Mouse (Mus musculus): ENCODE data around the gene Prr15l.
A peak's percentile ranks its signal among the peaks of the same experiment; 100 is the strongest.

Gene Prr15l

GRCm38 (mm10) chr11:96946498-96946897, 18.6 kb downstream of the Prr15l start:
- DNase-seq (ENCODE audit: low spot score in 2 of 2) = no peak

DNA sequence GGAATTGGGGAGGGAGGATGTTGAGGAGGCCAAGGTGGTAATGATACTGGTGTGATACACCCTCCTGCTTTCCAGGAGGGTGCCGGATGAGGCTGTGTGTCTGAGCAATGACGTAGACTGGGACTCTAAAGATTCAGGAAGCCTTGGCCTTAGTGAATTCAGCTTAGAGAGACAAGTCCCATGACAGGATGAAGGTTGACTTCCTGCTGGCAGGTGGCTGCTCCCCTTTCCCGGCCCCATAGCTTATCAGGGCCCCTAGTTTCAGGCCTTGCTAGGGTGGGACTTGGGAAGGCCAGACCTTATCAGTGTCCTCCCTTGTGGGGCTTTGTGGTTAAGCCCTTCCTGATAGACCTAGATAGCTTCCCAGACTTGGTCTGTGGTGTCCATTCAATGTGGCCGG, 19.9 kb downstream of the Prr15l start:
- DNase-seq (ENCODE audit: low spot score in 2 of 2) = peak; percentile 60 to 62

- peak in 1 of 2 experiments; percentile 53 for DNase-seq (ENCODE audit: low spot score in 2 of 2)
Measured at GRCm38 (mm10) chr11:96950767-96951166, 22.9 kb downstream of the Prr15l start.

DNA sequence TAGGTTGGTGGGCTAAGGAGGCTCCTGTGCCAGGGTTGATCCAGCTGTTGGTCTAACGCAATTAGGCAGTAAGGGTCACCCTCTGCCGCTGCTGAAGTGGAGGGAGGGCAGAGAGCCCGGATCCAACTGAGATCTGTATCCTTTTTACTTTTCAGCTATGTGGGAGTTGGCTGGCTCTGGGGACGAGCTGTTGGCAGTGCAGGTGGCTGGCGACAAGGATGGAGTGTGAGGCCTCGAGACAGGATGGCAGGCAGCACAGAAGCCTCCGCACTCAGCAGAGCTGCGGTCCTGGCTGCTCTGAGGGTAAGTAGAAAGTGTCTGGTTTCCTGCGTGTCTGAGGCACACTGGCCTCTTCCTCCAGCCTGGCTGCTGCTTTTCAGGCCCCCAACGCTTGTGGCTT, 24.5 kb downstream of the Prr15l start:
- DNase-seq (ENCODE audit: low spot score in 2 of 2) = no peak

- no peak for DNase-seq (ENCODE audit: low spot score in 2 of 2)
Measured at GRCm38 (mm10) chr11:96952896-96953295, 25.0 kb downstream of the Prr15l start.

- no peak for DNase-seq (ENCODE audit: low spot score in 2 of 2)
Measured at GRCm38 (mm10) chr11:96955094-96955493, 27.2 kb downstream of the Prr15l start.

DNA sequence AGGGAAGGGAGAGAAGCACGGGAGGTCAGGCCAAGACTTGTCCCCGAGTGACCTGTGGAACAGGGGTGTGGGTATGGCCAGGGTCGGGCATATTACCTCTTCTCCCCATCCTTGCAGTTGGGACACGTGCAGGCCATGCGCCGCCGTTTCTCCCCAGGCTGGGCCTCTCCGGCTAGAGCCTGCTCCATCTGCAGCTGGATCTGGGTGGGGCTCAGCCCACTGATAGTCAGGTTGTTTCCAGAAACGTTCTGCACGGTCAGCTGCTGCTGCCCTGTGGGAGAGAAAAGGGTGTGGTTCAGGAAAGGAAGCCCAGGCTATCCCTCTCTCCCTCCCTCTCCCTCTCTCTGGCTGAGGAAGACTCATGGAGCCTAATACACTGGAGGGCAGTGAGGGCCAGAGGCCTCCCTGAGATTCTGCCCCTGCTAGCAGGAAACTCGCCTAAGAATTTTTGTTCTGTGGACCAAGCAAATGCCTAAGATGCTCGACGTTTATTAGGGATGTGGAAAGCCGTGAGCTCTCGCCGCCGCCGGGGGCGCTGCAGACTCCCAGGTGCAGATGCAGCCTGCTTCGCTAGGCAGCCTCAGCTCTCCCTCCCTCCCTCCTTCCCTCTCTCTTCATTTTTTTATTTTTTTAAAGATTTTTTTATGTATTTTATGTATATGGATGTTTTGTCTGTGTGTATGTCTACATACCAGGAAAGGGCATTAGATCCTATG, 28.3 kb downstream of the Prr15l start:
- DNase-seq (ENCODE audit: low spot score in 2 of 2) = peak; percentile 29 to 64

DNA sequence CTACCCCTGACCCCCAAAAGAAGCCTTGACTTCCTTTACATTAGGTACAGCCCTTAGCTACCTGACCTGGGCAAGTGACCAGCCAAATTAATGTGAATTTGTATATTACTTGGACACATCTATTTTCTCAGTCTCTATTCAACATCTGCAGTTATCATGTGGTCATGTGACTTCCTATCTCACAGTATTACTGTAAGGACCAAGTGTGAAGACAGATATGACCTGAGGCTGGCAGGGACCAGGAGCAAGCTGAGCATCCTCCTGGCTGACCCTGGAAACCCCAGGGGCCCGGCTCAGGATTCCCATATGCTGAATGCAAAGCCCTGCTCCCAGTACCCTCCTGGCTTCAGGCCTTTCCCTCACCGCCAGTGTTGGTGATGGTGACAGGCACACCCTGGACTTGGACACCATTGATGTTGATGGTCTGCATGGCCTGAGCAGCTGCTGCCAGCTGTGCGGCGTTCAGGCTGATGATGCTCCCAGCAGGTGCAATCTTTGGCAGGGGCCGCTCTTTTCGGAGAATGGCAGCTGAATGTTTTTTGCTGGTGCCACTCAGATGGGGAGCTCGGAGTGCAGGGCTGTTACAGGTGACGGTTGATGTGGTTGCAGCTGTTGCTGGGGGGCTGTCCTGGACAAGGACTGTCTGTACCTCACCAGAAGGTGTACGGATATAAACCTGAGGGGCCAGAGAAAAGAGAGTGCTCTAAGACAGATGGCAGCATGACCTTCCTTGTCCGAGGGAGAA, 29.3 kb downstream of the Prr15l start:
- DNase-seq (ENCODE audit: low spot score in 2 of 2) = no peak

DNA sequence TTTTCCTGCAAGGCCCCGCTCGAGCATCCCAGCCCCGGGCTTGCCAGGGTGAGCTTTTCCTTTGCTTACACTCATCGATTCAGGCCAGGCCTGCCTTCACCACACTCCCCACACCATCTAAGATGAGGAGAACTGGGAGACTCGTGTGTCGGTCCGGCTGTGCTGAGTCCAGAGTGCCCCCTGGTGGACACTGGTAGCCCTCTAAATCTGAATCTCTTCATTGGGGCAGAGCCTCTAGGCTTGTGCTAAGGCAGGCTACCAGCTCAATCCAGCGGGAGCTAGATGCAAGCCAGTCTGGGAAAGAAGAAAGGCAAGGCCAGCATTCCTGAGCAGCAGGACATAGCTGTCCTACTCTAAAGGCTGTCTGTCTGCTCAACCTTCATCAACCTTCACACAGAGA, 35.7 kb downstream of the Prr15l start:
- peak; percentile 90 to 95 for DNase-seq (ENCODE audit: low spot score in 2 of 2)

DNA sequence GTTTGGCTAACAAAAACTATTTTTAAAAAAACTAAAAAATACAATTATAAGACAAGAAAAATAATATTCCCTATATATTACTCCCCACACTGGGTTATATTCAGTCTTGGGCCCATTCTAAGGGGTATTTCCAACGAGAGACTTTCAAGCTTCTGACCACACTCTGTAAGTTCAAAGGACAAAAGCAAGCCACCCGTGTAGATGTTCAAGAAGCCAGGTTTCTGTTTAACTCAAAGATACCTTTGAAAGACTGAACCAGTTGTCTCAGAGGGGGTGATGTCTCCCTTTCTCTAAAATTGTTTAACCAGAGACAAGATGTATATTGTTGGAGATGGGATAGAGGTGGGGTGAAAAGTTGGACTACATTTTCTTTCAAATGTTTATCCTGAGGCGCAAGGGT, 38.3 kb downstream of the Prr15l start:
- DNase-seq (ENCODE audit: low spot score in 2 of 2) = no peak

DNA sequence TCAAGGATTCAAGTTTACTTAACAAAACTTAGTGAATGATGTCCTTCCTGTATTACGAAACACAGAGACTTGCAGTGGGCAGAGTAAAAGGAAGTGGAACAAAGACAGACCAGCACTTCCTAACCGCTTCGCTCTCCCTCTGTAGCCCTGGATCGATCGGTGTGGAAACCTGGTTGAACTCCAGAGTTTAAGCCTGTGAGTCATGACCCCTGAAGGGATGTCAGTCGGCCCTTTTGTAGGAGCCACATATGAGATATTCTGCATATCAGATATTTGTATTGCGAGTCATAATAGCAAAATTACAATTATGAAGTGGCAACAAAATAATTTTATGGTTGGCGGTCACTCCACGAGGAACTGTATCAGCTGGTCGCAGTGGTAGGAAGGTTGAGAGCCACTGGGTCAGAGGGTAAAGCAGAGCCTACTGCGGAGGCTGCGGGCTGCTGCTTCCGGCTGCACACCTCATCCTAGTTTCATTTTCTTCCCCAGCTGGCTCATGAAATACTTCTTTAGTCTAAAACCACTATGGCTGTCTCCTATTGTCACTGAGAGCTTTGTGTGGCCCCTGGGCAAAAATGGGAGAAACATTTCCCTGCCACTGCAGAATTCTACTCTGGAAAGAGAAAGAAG, 39.1 kb downstream of the Prr15l start:
- DNase-seq (ENCODE audit: low spot score in 2 of 2) = peak in 1 of 2 experiments; percentile 57

GRCm38 (mm10) chr11:96967544-96968269, 39.8 kb downstream of the Prr15l start:
- DNase-seq (ENCODE audit: low spot score in 2 of 2) = no peak

DNA sequence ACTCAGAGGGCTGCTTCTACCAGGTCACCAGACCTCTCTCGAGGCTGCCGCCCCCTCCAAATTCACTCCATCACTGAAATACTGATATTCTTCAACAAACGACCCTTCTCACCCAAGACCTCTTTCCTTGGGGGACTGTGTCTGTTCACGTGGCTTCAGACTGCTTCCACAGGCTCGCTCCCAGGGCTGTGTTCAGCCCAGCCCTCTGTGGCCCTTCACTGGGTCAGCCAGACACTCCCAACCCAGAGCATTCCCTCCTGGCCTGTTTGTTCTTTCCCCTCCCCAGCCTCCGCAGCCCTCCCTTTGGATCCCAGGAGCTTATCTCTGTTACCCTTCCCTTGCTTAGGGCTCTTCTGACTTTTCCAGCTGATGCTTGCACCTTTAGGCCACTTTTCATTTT, 40.6 kb downstream of the Prr15l start:
- no peak for DNase-seq (ENCODE audit: low spot score in 2 of 2)

DNA sequence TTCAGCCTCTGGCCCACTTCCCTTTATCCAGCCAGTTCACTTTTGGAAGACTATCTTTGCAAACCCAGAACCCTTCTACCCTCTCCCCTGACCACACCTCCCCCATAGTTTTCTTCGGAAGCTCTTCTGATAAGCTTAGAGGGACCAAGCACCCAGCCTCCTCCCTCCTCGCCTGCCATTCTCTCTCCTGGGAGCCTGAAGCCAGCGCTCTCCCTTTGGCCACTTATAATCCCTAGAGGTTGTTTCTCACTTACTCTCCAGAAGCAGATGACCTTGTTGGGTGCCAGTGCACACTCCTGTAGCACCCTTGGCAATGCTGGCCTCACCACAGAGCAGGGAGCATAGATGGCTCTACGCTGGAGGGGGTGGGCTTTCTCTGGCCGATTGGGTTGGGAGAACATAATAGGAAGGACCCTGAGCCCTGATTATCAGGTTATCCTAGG, 41.4 kb downstream of the Prr15l start:
- DNase-seq (ENCODE audit: low spot score in 2 of 2) = no peak

GRCm38 (mm10) chr11:96969746-96970145, 41.8 kb downstream of the Prr15l start:
- DNase-seq (ENCODE audit: low spot score in 2 of 2) = no peak

- no peak for DNase-seq (ENCODE audit: low spot score in 2 of 2)
Measured at GRCm38 (mm10) chr11:96970341-96970740, 42.4 kb downstream of the Prr15l start.

DNA sequence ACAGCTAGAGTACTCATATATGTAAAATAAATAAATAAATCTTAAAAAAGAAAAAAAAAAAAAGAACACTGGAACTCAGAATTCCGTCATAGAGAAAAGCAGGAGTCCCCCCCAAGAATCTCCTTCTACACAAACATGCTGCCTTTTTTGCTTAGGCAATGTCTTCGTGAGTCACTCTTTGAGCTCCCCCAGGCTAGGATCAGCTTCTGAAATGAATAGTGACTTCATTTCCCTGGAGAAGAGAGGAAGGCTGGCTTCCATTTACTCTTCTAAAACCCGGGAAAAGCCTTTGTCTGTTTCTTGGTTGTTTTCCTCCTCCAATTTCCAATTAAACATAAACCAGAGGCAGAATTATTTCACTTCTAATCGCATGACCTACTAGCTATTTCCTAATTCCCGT, 45.0 kb downstream of the Prr15l start:
- DNase-seq (ENCODE audit: low spot score in 2 of 2) = no peak

DNA sequence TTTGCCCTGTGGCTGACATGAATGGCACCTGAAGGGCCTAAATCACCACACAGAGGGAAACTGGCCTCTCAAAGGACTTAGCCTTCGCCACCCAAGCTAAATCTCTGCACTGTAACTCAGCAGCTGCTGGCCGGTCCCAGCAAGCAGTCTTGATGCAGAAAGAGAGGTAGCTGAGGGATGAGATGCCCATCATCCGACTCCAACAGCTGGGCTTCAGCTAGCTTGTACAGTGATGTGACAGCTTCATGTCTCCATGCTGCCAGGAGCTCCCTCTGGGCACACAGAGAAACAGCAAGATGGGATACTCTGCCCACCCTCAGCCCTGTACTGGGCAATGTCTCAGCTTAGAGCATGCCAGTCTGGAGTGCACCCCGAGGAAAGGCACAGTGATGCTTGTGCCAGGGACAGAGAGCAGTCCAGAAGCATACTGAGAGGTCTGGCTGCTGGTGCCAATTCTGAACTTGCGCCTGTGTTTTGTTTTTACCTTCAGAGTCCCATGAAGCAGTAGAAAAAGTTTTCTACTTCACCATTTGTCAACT, 45.6 kb downstream of the Prr15l start:
- no peak for DNase-seq (ENCODE audit: low spot score in 2 of 2)

DNA sequence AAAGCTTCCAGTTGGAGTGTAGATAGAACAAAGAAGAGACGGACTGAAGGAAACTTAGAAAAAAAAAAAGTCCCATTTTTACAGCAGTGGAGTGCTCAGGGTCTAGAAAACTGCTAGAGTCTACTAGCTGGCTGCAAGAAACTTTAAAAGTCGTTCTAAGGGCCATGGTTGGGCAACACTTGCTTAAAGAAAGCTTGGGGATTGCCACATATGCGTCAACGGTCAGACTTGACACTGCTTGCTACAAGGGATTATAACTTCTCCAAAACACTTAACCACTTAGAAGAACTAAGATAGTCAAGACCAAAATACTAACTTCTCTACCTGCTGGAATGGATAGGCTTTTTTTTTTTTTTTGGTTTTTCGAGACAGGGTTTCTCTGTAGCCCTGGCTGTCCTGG, 46.9 kb downstream of the Prr15l start:
- no peak for DNase-seq (ENCODE audit: low spot score in 2 of 2)

GRCm38 (mm10) chr11:96975511-96976378, 47.8 kb downstream of the Prr15l start:
- DNase-seq (ENCODE audit: low spot score in 2 of 2) = no peak

- no peak for DNase-seq (ENCODE audit: low spot score in 2 of 2)
Measured at GRCm38 (mm10) chr11:96976379-96976687, 48.4 kb downstream of the Prr15l start.

All from spleen, postnatal 10 days (tissue).